9 mouse cellular contexts compared by ENCODE assay signal in the genomic region with DNA sequence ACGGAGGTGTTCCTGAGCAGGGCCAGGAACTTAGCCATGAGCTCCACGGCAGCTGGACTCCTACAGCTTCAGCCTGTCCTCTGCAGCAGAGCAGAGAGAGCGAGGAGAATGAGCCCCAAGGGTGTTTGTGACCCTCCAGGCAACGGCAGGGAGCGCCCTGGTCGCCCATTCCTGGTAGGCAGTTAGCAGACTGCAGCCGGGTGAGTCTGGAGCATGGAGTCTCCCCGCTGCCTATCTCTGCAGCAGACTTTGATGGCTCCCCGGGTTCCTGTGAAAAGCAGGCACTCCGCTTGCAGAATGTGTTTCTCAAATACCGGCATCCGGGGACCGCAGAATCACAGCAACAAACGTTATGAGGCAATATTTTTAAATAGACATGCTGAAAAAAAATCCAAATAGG.
DNase-seq lines count a peak whose midpoint lies in the region; ATAC-seq lines count a peak whose summit lies in the region.
"Had no signal": no experiment of that assay in that cellular context is flagged by ENCODE, and none has a peak within 500 bp of the region (broad histone marks: within the 10 kb centered on the region; RNA-seq: fewer than 3 reads in every experiment).

No protein-coding gene starts in this region.

- H3K4me2 ChIP-seq in heart, embryonic 16.5 days (ENCODE audit: low read depth, low read length), result peak overlapping the region; percentile 39
- peak overlapping the region; percentile 43 for H3K4me2 ChIP-seq in hindbrain, embryonic 15.5 days
- H3K4me2 ChIP-seq: forebrain, embryonic 15.5 days had no signal

- no peak overlapping the region for H3K27ac ChIP-seq in heart, embryonic 16.5 days (ENCODE audit: low read length)
- no peak overlapping the region for H3K27ac ChIP-seq in hindbrain, embryonic 15.5 days (replicated peaks)
- H3K27ac ChIP-seq: forebrain, embryonic 15.5 days had no signal

- no peaks in the 10 kb centered on the region for H3K9me3 ChIP-seq in heart, embryonic 16.5 days (replicated peaks; ENCODE audit: control insufficient read depth, low read length)
- H3K9me3 ChIP-seq in hindbrain, embryonic 15.5 days, result no peaks in the 10 kb centered on the region
- H3K9me3 ChIP-seq: forebrain, embryonic 15.5 days had no signal

- H3K27me3 ChIP-seq in heart, embryonic 16.5 days (ENCODE audit: control insufficient read depth, insufficient read depth, low read length), result no peaks in the 10 kb centered on the region
- H3K27me3 ChIP-seq in hindbrain, embryonic 15.5 days, result no peaks in the 10 kb centered on the region
- H3K27me3 ChIP-seq: forebrain, embryonic 15.5 days had no signal

- no peak for DNase-seq in heart, adult 8-10 months (ENCODE audit: low spot score)
- peak; percentile 28 for DNase-seq in embryo, embryonic 9.5 days (ENCODE audit: extremely low spot score)
- peak; percentile 37 for DNase-seq in mesoderm, embryonic 11.5 days (ENCODE audit: low read depth, low spot score)
- DNase-seq in thymus, postnatal 4 days, result no peak
- no peak for DNase-seq in frontal cortex, postnatal 25 days (ENCODE audit: low spot score in 2 of 2)
- no peak for DNase-seq in left cerebral cortex, adult 8-10 months (ENCODE audit: low spot score in 2 of 2)

- peaks cover 11% of the 10 kb centered on the region for H3K4me1 ChIP-seq in heart, embryonic 16.5 days (ENCODE audit: control insufficient read depth, insufficient read depth, low read length)
- H3K4me1 ChIP-seq in hindbrain, embryonic 15.5 days (replicated peaks), result peaks cover 8% of the 10 kb centered on the region

- 16% methylated on average over 14 of the region's 14 CpGs for WGBS in heart, embryonic 16.5 days
- 25% methylated on average over 14 of the region's 14 CpGs for WGBS in hindbrain, embryonic 15.5 days

- no peak for ATAC-seq in heart, embryonic 16.5 days (replicated peaks; ENCODE audit: extremely low read depth, insufficient read depth, low FRiP score)
- no peak for ATAC-seq in hindbrain, embryonic 15.5 days (ENCODE audit: low FRiP score, low read depth)
- ATAC-seq: forebrain, embryonic 15.5 days had no signal

- no peaks in the 10 kb centered on the region for H3K36me3 ChIP-seq in heart, embryonic 16.5 days (ENCODE audit: control insufficient read depth, insufficient read depth)
- H3K36me3 ChIP-seq in hindbrain, embryonic 15.5 days, result no peaks in the 10 kb centered on the region
- H3K36me3 ChIP-seq: forebrain, embryonic 15.5 days had no signal

- H3K4me3 ChIP-seq in heart, embryonic 16.5 days (ENCODE audit: low read length), result no peak overlapping the region
- H3K4me3 ChIP-seq in hindbrain, embryonic 15.5 days, result no peak overlapping the region
- H3K4me3 ChIP-seq: forebrain, embryonic 15.5 days had no signal

- H3K9ac ChIP-seq in heart, embryonic 16.5 days (ENCODE audit: low read length), result peak overlapping the region; percentile 34; the same call in 1 of the 2 replicates
- no peak overlapping the region for H3K9ac ChIP-seq in hindbrain, embryonic 15.5 days
- H3K9ac ChIP-seq: forebrain, embryonic 15.5 days had no signal

Comparison
In these comparisons a context has a peak if more than half of its experiments do, and no peak if none do; other contexts are left out.
1. DNase-seq: peak in embryo, embryonic 9.5 days (single experiment) and mesoderm, embryonic 11.5 days (single experiment); none in heart, adult 8-10 months (single experiment), thymus, postnatal 4 days (single experiment), frontal cortex, postnatal 25 days (0 of 2) and left cerebral cortex, adult 8-10 months (0 of 2).